Mouse (Mus musculus) hematopoietic multipotent progenitor cell, adult 10-12 weeks (in vitro differentiated cells): Measurements from ENCODE around the gene Nkap. TPM values are rescaled to one million over a fixed set of nuclear protein-coding genes. Genes with fewer than 3 reads are reported as not detected.

Source experiments
- polyA plus RNA-seq: library from polyadenylated mRNA; stranded (reverse); fragments of >175 nt; gene quantifications from 2 replicates; pipeline ENCODE4 v1.2.3, GENCODE M21; 2012; ENCODE audit warnings: low replicate concordance

Nkap gene
- 7.2 and 10.4 TPM in 2 replicates for polyA plus RNA-seq

DNA sequence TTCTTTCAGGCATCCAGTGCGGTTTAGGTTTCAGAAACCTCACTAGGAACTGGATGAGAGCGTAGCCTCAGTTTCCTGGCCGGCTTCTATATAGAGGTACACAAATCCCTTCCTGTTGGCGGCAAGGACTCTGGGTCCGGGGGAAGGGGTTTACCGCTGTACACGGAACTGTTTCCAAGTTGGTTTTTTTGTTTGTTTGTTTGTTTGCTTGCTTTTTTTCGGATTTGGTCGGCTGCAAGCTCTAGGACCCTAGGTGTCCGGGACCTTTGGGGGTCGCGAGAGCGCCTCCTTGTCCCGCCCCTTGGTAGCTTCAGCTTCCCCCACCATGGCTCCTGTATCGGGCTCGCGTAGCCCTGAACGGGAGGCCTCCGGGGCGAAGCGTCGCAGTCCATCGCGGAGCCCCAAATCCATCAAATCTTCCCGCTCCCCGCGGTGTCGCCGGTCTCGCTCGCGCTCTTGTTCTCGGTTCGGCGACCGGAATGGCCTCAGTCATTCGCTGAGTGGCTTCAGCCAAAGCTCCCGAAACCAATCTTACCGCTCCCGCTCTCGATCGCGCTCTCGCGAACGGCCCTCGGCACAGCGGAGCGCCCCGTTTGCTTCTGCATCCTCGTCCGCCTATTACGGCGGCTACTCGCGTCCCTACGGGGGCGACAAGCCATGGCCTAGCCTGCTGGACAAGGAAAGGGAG is at the start of gene Nkap:
Gene Nkap, plus strand, starts transcription at position 125 of the 688 bp plus-strand sequence.

DNA sequence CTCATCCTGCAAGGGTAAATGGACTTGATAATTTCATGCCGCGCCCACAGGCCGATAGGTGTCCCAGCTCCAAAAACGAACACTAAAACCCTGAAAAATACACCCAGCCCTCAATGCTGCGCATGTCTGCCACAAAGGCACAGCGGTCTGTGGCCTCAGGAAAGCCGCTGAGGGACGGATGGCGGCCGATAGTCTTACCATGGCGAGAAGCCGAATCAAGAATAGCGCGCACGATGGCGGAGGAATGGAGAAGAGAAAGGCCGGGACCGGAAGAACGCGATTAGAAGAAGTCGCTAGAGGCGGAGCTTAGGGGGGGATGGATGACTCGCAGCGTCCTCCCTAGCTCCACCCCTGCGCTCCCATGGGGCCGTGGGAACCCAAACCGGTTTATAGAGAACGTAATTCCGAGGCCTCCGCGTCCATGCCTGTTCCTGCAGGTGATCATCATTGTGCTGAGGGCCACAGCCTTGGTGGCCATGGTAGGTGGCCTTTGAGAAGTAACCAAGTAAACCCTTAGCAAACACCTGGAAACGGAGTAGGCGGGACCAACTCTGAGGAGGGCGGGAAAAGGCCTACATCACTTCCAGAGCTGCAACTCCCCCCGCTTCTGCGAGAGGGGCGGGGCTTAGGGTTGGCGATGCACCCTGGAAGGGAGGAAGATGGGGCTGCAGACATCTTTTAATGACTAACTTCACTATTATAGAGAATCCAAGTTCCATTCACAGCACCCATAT is 41.5 kb upstream of the Nkap start, which contains the start of gene Rpl39:
Gene Rpl39, minus strand, starts transcription at position 476 of the 734 bp plus-strand sequence.

GRCm38 (mm10) chrX:37110193-37110880 is 16.3 kb upstream of the Nkap start, which contains the start of gene Upf3b:
Upf3b (minus strand) TSS chrX:37110322.

GRCm38 (mm10) chrX:37168742-37169141 is 42.1 kb downstream of the Nkap start, which contains the start of gene Akap14:
Akap14 (minus strand) TSS chrX:37168842.

DNA sequence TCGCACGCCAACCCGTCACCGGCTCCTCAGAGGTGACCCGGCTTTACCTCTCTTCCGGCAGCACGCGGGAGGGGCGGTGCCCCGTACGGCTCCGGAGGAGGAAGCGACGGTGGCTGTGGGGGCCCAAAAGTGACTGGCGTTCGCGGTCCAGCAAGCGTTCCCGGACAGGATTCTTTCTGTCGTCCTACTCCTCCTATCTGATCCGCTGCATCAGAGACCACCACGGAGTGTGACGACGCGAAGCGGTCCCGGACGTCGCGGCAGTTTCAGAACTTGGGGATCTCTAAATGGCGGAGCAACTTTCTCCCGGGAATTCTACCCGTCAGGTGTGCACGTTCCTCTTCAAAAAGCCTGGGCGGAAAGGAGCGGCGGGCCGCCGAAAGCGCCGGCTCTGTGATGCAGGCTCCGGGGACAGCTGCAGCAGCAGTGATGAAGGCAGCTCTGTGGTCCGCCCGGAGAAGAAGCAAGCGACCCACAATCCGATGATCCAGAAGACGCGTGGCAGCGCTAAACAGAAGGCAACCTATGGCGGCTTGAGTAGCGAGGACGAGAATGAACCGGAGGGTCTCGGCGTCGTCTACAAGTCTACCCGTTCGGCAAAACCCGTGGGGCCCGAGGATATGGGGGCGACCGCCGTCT is 64.6 kb downstream of the Nkap start, which contains the start of the genes Ndufa1 and Rnf113a1:
Gene Ndufa1, minus strand, starts transcription at position 59 of the 639 bp plus-strand sequence.
Gene Rnf113a1, plus strand, starts transcription at position 141 of the 639 bp plus-strand sequence.

Other genes with a start within 250 kb of the Nkap start
- 0.50 and 1.0 TPM in 2 replicates for gene Nkrf, start 223.9 kb upstream of the Nkap start, polyA plus RNA-seq
- 10.4 and 28.4 TPM in 2 replicates for gene Sept6, start 135.0 kb upstream of the Nkap start, polyA plus RNA-seq
- gene Sowahd, start 78.0 kb upstream of the Nkap start, polyA plus RNA-seq: not detected in 2 replicates
- 152 and 474 TPM in 2 replicates for gene Rpl39, start 41.4 kb upstream of the Nkap start, polyA plus RNA-seq
- 1.1 and 13.2 TPM in 2 replicates for gene Upf3b, start 16.5 kb upstream of the Nkap start, polyA plus RNA-seq
- not detected in 2 replicates for gene Akap14, start 42.0 kb downstream of the Nkap start, polyA plus RNA-seq
- 13.7 and 245 TPM in 2 replicates for gene Ndufa1, start 64.4 kb downstream of the Nkap start, polyA plus RNA-seq
- gene Rnf113a1, start 64.5 kb downstream of the Nkap start, polyA plus RNA-seq: 3.3 and 3.9 TPM in 2 replicates
- gene Gm9, start 84.2 kb downstream of the Nkap start, polyA plus RNA-seq: not detected in 2 replicates
- gene Rhox1, start 95.5 kb downstream of the Nkap start, polyA plus RNA-seq: not detected in 2 replicates
- not detected in 2 replicates for gene Rhox2a, start 118.2 kb downstream of the Nkap start, polyA plus RNA-seq
- not detected in 2 replicates for gene Rhox3a, start 123.1 kb downstream of the Nkap start, polyA plus RNA-seq
- gene Rhox4a, start 138.5 kb downstream of the Nkap start, polyA plus RNA-seq: not detected in 2 replicates